Mouse (Mus musculus): Measurements from ENCODE around the gene Anxa8. TPM values are rescaled to one million over a fixed set of nuclear protein-coding genes. Genes with fewer than 3 reads are reported as not detected.
A peak's percentile ranks its signal among the peaks of the same experiment; 100 is the strongest.

Gene Anxa8
- polyA plus RNA-seq, 1 experiment from 2014 or later, result 0.14 TPM

GRCm38 (mm10) chr14:34104892-34105291 lies 19.1 kb downstream of the Anxa8 start:
- WGBS, result 26% methylated on average over 8 of the region's 8 CpGs
- no peak overlapping the region for H3K9ac ChIP-seq (ENCODE audit: low read depth, low read length)
- no peaks in the 10 kb centered on the region for H3K27me3 ChIP-seq (replicated peaks; ENCODE audit: control insufficient read depth, insufficient read depth, low read length)
- no peak overlapping the region for H3K4me2 ChIP-seq
- H3K4me1 ChIP-seq (replicated peaks; ENCODE audit: control insufficient read depth, insufficient read depth, low read length), result no peaks in the 10 kb centered on the region
- H3K9me3 ChIP-seq (ENCODE audit: control insufficient read depth, low read length), result no peaks in the 10 kb centered on the region
- DNase-seq (ENCODE audit: low spot score), result peak; percentile 40
- no peak overlapping the region for H3K27ac ChIP-seq (ENCODE audit: low read depth, low read length)
- H3K4me3 ChIP-seq (ENCODE audit: low read depth, low read length), result no peak overlapping the region
- ATAC-seq (replicated peaks; ENCODE audit: low FRiP score), result peak; percentile 12; the same call in 1 of the 2 replicates
- H3K36me3 ChIP-seq (ENCODE audit: control insufficient read depth, insufficient read depth, low read length), result no peaks in the 10 kb centered on the region

- no peak for ATAC-seq (replicated peaks; ENCODE audit: low FRiP score)
- Histone ChIP-seq H3K9ac (ENCODE audit: low read depth, low read length) (no peak overlapping the region), H3K36me3 (ENCODE audit: control insufficient read depth, insufficient read depth, low read length) (no peaks in the 10 kb centered on the region), H3K4me3 (ENCODE audit: low read depth, low read length) (no peak overlapping the region), H3K27ac (ENCODE audit: low read depth, low read length) (no peak overlapping the region), H3K27me3 (replicated peaks; ENCODE audit: control insufficient read depth, insufficient read depth, low read length) (no peaks in the 10 kb centered on the region), H3K4me2 (no peak overlapping the region), H3K4me1 (replicated peaks; ENCODE audit: control insufficient read depth, insufficient read depth, low read length) (no peaks in the 10 kb centered on the region), H3K9me3 (ENCODE audit: control insufficient read depth, low read length) (no peaks in the 10 kb centered on the region)
- 53% methylated on average over 11 of the region's 12 CpGs for WGBS
- no peak for DNase-seq (ENCODE audit: low spot score)
Observed at GRCm38 (mm10) chr14:34106389-34107062, 20.7 kb downstream of the Anxa8 start.

GRCm38 (mm10) chr14:34107594-34107993 lies 21.8 kb downstream of the Anxa8 start:
- no peaks in the 10 kb centered on the region for H3K36me3 ChIP-seq (ENCODE audit: control insufficient read depth, insufficient read depth, low read length)
- ATAC-seq (replicated peaks; ENCODE audit: low FRiP score) (no peak), DNase-seq (ENCODE audit: low spot score) (no peak)
- no peaks in the 10 kb centered on the region for H3K4me1 ChIP-seq (replicated peaks; ENCODE audit: control insufficient read depth, insufficient read depth, low read length)
- no peaks in the 10 kb centered on the region for H3K9me3 ChIP-seq (ENCODE audit: control insufficient read depth, low read length)
- H3K27me3 ChIP-seq (replicated peaks; ENCODE audit: control insufficient read depth, insufficient read depth, low read length), result no peaks in the 10 kb centered on the region
- no peak overlapping the region for H3K4me2 ChIP-seq
- H3K4me3 ChIP-seq (ENCODE audit: low read depth, low read length), result no peak overlapping the region
- 52% methylated on average over 4 of the region's 4 CpGs for WGBS
- no peak overlapping the region for H3K27ac ChIP-seq (ENCODE audit: low read depth, low read length)
- no peak overlapping the region for H3K9ac ChIP-seq (ENCODE audit: low read depth, low read length)

GRCm38 (mm10) chr14:34114311-34114710 lies 28.5 kb downstream of the Anxa8 start:
- no peak overlapping the region for H3K27ac ChIP-seq (ENCODE audit: low read depth, low read length)
- ATAC-seq (replicated peaks; ENCODE audit: low FRiP score), result no peak
- H3K27me3 ChIP-seq (replicated peaks; ENCODE audit: control insufficient read depth, insufficient read depth, low read length), result no peaks in the 10 kb centered on the region
- no peaks in the 10 kb centered on the region for H3K4me1 ChIP-seq (replicated peaks; ENCODE audit: control insufficient read depth, insufficient read depth, low read length)
- H3K4me2 ChIP-seq, result no peak overlapping the region
- no peak for DNase-seq (ENCODE audit: low spot score)
- no peak overlapping the region for H3K9ac ChIP-seq (ENCODE audit: low read depth, low read length)
- H3K9me3 ChIP-seq (ENCODE audit: control insufficient read depth, low read length), result no peaks in the 10 kb centered on the region
- no peaks in the 10 kb centered on the region for H3K36me3 ChIP-seq (ENCODE audit: control insufficient read depth, insufficient read depth, low read length)
- H3K4me3 ChIP-seq (ENCODE audit: low read depth, low read length), result no peak overlapping the region
- WGBS, result 75% methylated on average over 4 of the region's 4 CpGs

- H3K4me2 ChIP-seq, result no peak overlapping the region
- H3K36me3 ChIP-seq (ENCODE audit: control insufficient read depth, insufficient read depth, low read length), result no peaks in the 10 kb centered on the region
- DNase-seq (ENCODE audit: low spot score) (no peak), ATAC-seq (replicated peaks; ENCODE audit: low FRiP score) (no peak)
- no peaks in the 10 kb centered on the region for H3K4me1 ChIP-seq (replicated peaks; ENCODE audit: control insufficient read depth, insufficient read depth, low read length)
- no peaks in the 10 kb centered on the region for H3K9me3 ChIP-seq (ENCODE audit: control insufficient read depth, low read length)
- whole genome bisulfite sequencing, result 73% methylated on average over 7 of the region's 7 CpGs
- no peak overlapping the region for H3K27ac ChIP-seq (ENCODE audit: low read depth, low read length)
- no peak overlapping the region for H3K9ac ChIP-seq (ENCODE audit: low read depth, low read length)
- no peak overlapping the region for H3K4me3 ChIP-seq (ENCODE audit: low read depth, low read length)
- no peaks in the 10 kb centered on the region for H3K27me3 ChIP-seq (replicated peaks; ENCODE audit: control insufficient read depth, insufficient read depth, low read length)
Observed at GRCm38 (mm10) chr14:34119046-34119723, 33.4 kb downstream of the Anxa8 start.

- Histone ChIP-seq H3K27me3 (replicated peaks; ENCODE audit: control insufficient read depth, insufficient read depth, low read length) (no peaks in the 10 kb centered on the region), H3K9ac (ENCODE audit: low read depth, low read length) (no peak overlapping the region), H3K27ac (ENCODE audit: low read depth, low read length) (no peak overlapping the region), H3K36me3 (ENCODE audit: control insufficient read depth, insufficient read depth, low read length) (no peaks in the 10 kb centered on the region), H3K9me3 (ENCODE audit: control insufficient read depth, low read length) (no peaks in the 10 kb centered on the region), H3K4me2 (no peak overlapping the region), H3K4me3 (ENCODE audit: low read depth, low read length) (no peak overlapping the region), H3K4me1 (replicated peaks; ENCODE audit: control insufficient read depth, insufficient read depth, low read length) (no peaks in the 10 kb centered on the region)
- ATAC-seq (replicated peaks; ENCODE audit: low FRiP score), result no peak
- no peak for DNase-seq (ENCODE audit: low spot score)
- 71% methylated on average over 12 of the region's 12 CpGs for WGBS
Observed at GRCm38 (mm10) chr14:34120016-34120910, 34.5 kb downstream of the Anxa8 start.

GRCm38 (mm10) chr14:34120923-34121351 lies 35.2 kb downstream of the Anxa8 start:
- H3K9me3 ChIP-seq (ENCODE audit: control insufficient read depth, low read length), result no peaks in the 10 kb centered on the region
- H3K36me3 ChIP-seq (ENCODE audit: control insufficient read depth, insufficient read depth, low read length), result no peaks in the 10 kb centered on the region
- no peak overlapping the region for H3K27ac ChIP-seq (ENCODE audit: low read depth, low read length)
- no peak overlapping the region for H3K4me3 ChIP-seq (ENCODE audit: low read depth, low read length)
- WGBS, result 81% methylated on average over 3 of the region's 3 CpGs
- H3K27me3 ChIP-seq (replicated peaks; ENCODE audit: control insufficient read depth, insufficient read depth, low read length), result no peaks in the 10 kb centered on the region
- H3K4me1 ChIP-seq (replicated peaks; ENCODE audit: control insufficient read depth, insufficient read depth, low read length), result no peaks in the 10 kb centered on the region
- H3K9ac ChIP-seq (ENCODE audit: low read depth, low read length), result no peak overlapping the region
- ATAC-seq (replicated peaks; ENCODE audit: low FRiP score), result no peak
- no peak for DNase-seq (ENCODE audit: low spot score)
- H3K4me2 ChIP-seq, result no peak overlapping the region

GRCm38 (mm10) chr14:34121691-34122090 lies 35.9 kb downstream of the Anxa8 start:
- Histone ChIP-seq H3K27ac (ENCODE audit: low read depth, low read length) (no peak overlapping the region), H3K4me2 (no peak overlapping the region)
- WGBS, result 89% methylated on average over 4 of the region's 4 CpGs

More at GRCm38 (mm10) chr14:34121691-34122090, 35.9 kb downstream of the Anxa8 start:
- H3K4me3 ChIP-seq (ENCODE audit: low read depth, low read length), result no peak overlapping the region
- H3K4me1 ChIP-seq (replicated peaks; ENCODE audit: control insufficient read depth, insufficient read depth, low read length), result no peaks in the 10 kb centered on the region
- ATAC-seq (replicated peaks; ENCODE audit: low FRiP score) (no peak), DNase-seq (ENCODE audit: low spot score) (no peak)
- no peaks in the 10 kb centered on the region for H3K9me3 ChIP-seq (ENCODE audit: control insufficient read depth, low read length)
- no peaks in the 10 kb centered on the region for H3K36me3 ChIP-seq (ENCODE audit: control insufficient read depth, insufficient read depth, low read length)
- H3K9ac ChIP-seq (ENCODE audit: low read depth, low read length), result no peak overlapping the region
- H3K27me3 ChIP-seq (replicated peaks; ENCODE audit: control insufficient read depth, insufficient read depth, low read length), result no peaks in the 10 kb centered on the region

Data from liver, embryonic 11.5 days (tissue).